Mouse (Mus musculus) G1E (cell line): ENCODE measurements around the gene Vangl2.

Source experiments
- CTCF ChIP-seq: IDR thresholded peaks from 2 replicates; pipeline ENCODE4 v1.5.1; 2012; ENCODE audit warnings: low read depth, low read length, inconsistent platforms, mixed read lengths
- TAL1 ChIP-seq: conservative IDR thresholded peaks from 2 replicates; pipeline ENCODE4 v1.6.1; 2012; ENCODE audit warnings: low read depth, low read length, inconsistent platforms, mixed read lengths

GRCm38 (mm10) chr1:171966054-171966790 is 62.0 kb downstream of the Vangl2 start:
- TF ChIP-seq CTCF (no peak), TAL1 (no peak)
